Mouse (Mus musculus) heart, embryonic 10.5 days (tissue): Measurements from ENCODE around the gene Mfsd4a. TPM values are rescaled to one million over a fixed set of nuclear protein-coding genes. Genes with fewer than 3 reads are reported as not detected.

Experiments used
- DNase-seq: peaks from one replicate; pipeline ENCODE4 v3.0.0-alpha.2; 2017; ENCODE audit warnings: low spot score
- H3K27ac ChIP-seq: fragments of 300-500 bp; sonication (generic); 2 replicates; pipeline ENCODE4 v1.5.1; 2016; ENCODE audit warnings: mild to moderate bottlenecking
- H3K27me3 ChIP-seq: fragments of 300-500 bp; sonication (generic); 2 replicates; pipeline ENCODE4 v1.6.1; 2016; ENCODE audit warnings: mild to moderate bottlenecking; ENCODE audit not compliant: poor library complexity, insufficient read depth, severe bottlenecking
- H3K36me3 ChIP-seq: fragments of 300-500 bp; sonication (generic); 2 replicates; pipeline ENCODE4 v1.6.1; 2016; ENCODE audit warnings: mild to moderate bottlenecking, moderate library complexity
- H3K4me1 ChIP-seq: fragments of 300-500 bp; sonication (generic); 2 replicates; pipeline ENCODE4 v1.6.1; 2016; ENCODE audit warnings: mild to moderate bottlenecking
- H3K4me3 ChIP-seq: fragments of 300-500 bp; sonication (generic); 2 replicates; pipeline ENCODE4 v1.5.1; 2016; ENCODE audit warnings: mild to moderate bottlenecking, moderate library complexity
- H3K9me3 ChIP-seq: fragments of 300-500 bp; sonication (generic); 2 replicates; pipeline ENCODE4 v1.6.1; 2016; ENCODE audit warnings: mild to moderate bottlenecking, moderate library complexity
- whole genome bisulfite sequencing: fragments of 180-500 bp; shearing (Covaris S2); methylation state at CpG from one replicate; pipeline ENCODE4 v1.1.7; 2016; 5-methylcytosine and 5-hydroxymethylcytosine counted together
- polyA plus RNA-seq: library from polyadenylated mRNA; unstranded; fragments of >200 nt; fragmentation: Nextera tagmentation; extraction: Ambion mirVana; gene quantifications from 2 replicates; pipeline ENCODE4 v1.2.1, GENCODE M21; 2016

Mfsd4a gene
- polyA plus RNA-seq, 1 experiment from 2014 or later: 7.3 TPM

DNA sequence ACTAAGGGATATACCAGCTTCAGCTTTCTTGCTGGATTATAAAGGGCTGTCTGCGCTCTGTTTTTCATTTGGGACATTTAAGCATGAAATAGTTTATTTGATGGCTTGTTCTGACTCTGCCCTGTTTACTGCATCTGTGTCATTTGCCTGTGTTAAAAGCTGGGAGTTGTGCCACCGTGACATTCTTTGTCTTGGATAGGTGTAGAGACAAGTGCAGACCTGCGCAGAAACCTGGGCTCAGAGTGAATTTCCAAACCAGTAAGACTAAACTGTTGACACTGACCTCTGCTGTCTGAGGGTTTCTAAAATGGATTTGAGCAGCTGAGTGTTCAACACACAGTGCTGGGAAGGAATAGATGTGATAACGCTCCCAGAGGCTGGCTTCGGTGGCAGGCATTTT is 39.9 kb downstream of the Mfsd4a start:
- Histone ChIP-seq H3K36me3 (peaks cover 68% of the 10 kb centered on the region), H3K27me3 (no peaks in the 10 kb centered on the region), H3K4me3 (no peak overlapping the region), H3K27ac (no peak overlapping the region), H3K9me3 (no peaks in the 10 kb centered on the region), H3K4me1 (0 out of 2 replicates have a peak, but pooled peaks cover 3% of the 10 kb centered on the region)
- WGBS: 85% methylated on average over 5 of the region's 5 CpGs
- no peak for DNase-seq

DNA sequence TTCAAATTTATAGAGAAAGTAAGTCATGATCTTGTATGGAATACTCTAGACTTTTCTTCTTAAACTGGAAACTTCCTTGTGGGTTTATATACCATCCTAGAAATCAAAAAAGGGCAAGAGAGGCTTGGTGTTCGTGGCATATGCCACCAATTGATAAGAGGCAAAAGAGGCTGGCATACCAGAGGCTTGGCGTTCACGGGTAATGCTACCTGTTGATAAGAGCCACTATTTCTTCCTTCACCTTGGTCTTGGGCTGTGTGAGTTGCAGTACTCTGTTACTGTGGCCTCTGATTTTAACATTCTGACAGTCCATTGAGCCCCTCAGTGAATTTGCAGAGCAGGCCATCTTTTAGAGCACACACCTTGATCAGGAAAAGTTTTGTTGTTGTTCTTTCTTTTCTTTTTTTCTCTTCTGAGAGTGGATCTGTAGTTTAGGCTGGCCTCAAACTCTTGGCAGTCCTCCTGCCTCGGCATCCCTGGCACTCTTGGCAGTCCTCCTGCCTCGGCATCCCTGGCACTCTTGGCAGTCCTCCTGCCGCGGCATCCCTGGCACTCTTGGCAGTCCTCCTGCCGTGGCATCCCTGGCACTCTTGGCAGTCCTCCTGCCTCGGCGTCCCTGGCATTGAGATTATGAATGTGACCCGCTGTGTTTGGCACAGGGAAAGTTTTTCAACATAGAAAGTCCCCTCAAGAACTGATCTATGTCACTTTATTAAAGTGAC is 40.8 kb downstream of the Mfsd4a start:
- Histone ChIP-seq H3K36me3 (peaks cover 69% of the 10 kb centered on the region), H3K27me3 (no peaks in the 10 kb centered on the region), H3K4me3 (no peak overlapping the region), H3K27ac (no peak overlapping the region), H3K4me1 (0 out of 2 replicates have a peak, but pooled peaks cover 3% of the 10 kb centered on the region), H3K9me3 (no peaks in the 10 kb centered on the region)
- 90% methylated on average over 11 of the region's 11 CpGs for WGBS
- no peak for DNase-seq

DNA sequence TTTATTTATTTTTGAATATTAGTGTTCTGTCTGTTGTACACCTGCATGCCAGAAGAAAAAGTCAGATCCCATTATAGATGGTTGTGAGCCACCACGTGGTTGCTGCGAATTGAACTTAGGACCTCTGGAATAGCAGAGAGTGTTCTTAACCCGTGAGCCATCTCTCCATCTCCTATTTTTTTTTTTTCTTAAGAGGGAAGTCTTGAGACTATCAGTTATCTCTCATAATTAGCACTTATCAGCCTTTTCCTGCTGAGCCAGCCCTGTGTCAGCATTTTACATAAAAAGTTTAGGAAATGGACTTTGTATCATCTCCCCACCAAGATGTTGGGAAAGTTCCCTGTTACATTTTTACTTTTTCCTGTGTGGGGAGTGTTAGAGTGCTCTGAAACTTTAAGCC is 45.8 kb downstream of the Mfsd4a start:
- no peak for DNase-seq
- 0 out of 2 replicates have a peak, but pooled peaks cover 3% of the 10 kb centered on the region for H3K4me1 ChIP-seq
- H3K4me3 ChIP-seq: no peak overlapping the region
- WGBS: 85% methylated on average over 3 of the region's 3 CpGs
- H3K27me3 ChIP-seq: no peaks in the 10 kb centered on the region
- H3K9me3 ChIP-seq: no peaks in the 10 kb centered on the region
- H3K27ac ChIP-seq: no peak overlapping the region
- H3K36me3 ChIP-seq: peaks cover 74% of the 10 kb centered on the region

DNA sequence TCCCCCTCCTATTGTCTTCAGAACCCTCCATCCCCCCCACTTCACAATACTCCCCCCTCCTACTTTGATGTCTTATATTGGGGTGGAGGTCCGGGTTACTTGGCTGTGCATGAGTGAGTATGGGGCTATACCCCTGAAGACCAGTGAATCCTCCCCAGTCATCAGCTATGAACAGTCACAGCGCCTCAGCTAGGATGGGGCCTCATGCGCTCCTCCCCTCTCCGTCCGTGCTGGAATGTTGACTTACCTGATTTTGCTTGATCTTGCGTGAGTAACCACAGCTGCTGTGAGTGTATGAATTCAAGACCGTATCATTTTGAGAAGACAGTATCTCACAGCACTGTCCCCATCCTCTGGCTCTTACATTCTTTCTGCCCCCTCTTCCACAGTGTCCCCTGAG is 48.0 kb downstream of the Mfsd4a start:
- 0 out of 2 replicates have a peak, but pooled peaks cover under 1% of the 10 kb centered on the region for H3K4me1 ChIP-seq
- 92% methylated on average over 7 of the region's 7 CpGs for WGBS
- no peak overlapping the region for H3K27ac ChIP-seq
- H3K27me3 ChIP-seq: no peaks in the 10 kb centered on the region
- no peak overlapping the region for H3K4me3 ChIP-seq
- H3K9me3 ChIP-seq: no peaks in the 10 kb centered on the region
- H3K36me3 ChIP-seq: peaks cover 78% of the 10 kb centered on the region
- DNase-seq: no peak

DNA sequence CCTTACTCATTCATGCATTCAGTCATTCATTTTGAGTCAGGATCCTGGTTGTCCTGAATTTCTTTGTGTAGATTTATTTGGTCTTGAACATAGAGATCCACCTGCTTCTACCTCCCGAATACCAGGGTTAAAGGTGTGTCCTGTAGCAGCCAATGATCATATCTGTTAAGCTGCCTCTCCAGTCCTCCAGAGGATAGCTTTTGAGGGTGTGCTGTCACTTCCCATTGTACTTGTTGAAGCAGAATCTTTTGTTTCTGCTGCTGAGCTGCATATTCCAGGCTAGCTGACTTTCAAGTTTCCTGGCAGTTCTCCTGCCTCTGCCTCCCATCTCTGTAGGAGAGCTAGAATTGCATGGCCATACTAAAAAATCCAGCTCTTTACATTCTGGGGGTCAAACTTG is 51.2 kb downstream of the Mfsd4a start:
- 94% methylated on average over 1 of the region's 1 CpGs for WGBS

DNA sequence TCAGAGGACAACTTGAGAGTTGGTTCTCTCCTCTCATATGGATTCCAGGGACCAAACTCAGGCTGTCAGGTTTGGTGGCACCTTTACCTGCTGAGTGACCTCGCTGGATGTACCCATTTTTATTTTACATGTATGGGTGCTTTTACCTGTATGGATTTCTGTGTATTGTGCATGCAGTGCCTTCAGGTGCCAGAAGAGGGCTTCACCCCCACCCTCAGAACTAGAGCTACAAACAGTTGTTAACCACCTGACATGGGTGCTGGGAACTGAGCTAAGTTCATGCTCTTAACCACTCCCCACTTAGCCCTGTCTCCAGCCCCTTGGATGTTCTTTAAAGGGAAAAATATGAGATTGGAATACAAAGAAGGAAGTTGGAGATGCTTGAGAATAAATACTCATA is 53.1 kb downstream of the Mfsd4a start:
- Histone ChIP-seq H3K27me3 (no peaks in the 10 kb centered on the region), H3K36me3 (peaks cover 51% of the 10 kb centered on the region), H3K27ac (no peak overlapping the region), H3K4me3 (no peak overlapping the region), H3K4me1 (peaks cover 2% of the 10 kb centered on the region), H3K9me3 (no peaks in the 10 kb centered on the region)
- 81% methylated on average over 1 of the region's 1 CpGs for WGBS
- no peak for DNase-seq

More for the DNA sequence above, 51.2 kb downstream of the Mfsd4a start:
- no peak for DNase-seq
- no peaks in the 10 kb centered on the region for H3K27me3 ChIP-seq
- H3K4me3 ChIP-seq: no peak overlapping the region
- H3K36me3 ChIP-seq: peaks cover 65% of the 10 kb centered on the region
- no peak overlapping the region for H3K27ac ChIP-seq
- no peaks in the 10 kb centered on the region for H3K4me1 ChIP-seq
- H3K9me3 ChIP-seq: no peaks in the 10 kb centered on the region

DNA sequence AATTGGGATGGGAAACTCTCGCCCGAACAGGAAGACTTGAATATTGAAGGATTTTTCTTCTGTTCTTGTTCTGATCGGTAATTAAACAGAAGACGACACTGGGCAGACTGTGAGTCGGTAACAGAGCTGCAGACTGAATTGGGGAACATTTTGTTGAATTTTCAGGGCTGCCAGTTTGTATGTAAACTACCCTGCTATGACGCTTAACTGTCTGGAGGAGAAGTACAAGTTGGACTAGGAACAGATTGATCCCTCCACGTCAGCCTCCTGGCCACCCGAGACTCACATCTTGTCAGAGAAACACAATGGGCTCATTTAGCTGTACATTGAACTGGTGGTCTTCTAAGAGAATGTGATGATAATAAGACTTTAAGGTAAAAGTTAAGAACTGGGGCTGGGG is 55.0 kb downstream of the Mfsd4a start:
- H3K4me1 ChIP-seq: peaks cover 15% of the 10 kb centered on the region
- H3K27me3 ChIP-seq: no peaks in the 10 kb centered on the region
- no peak overlapping the region for H3K27ac ChIP-seq
- no peak overlapping the region for H3K4me3 ChIP-seq
- H3K9me3 ChIP-seq: no peaks in the 10 kb centered on the region
- 87% methylated on average over 8 of the region's 8 CpGs for WGBS
- peaks cover 32% of the 10 kb centered on the region for H3K36me3 ChIP-seq
- no peak for DNase-seq

DNA sequence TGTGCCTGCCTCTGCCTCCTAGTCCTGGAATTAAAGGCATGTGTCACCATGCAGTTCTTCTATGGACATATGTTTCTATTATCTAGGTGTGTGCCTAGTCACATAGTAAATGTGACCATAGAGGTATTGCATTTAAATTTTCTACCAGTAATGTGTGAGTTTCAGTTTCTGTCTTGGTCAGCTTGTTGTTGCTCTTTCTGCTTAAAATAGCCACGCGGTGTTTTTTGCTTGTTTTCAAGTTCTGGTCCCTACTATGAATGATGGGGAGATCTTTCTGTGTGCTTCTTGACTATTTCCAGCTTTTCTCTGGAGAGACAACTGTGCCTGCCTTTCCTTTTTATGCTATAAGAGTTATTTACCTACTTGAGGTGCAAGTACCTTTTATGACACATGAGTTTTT is 56.1 kb downstream of the Mfsd4a start:
- H3K4me1 ChIP-seq: peaks cover 16% of the 10 kb centered on the region
- no peaks in the 10 kb centered on the region for H3K27me3 ChIP-seq
- DNase-seq: no peak
- 86% methylated on average over 2 of the region's 2 CpGs for WGBS
- H3K36me3 ChIP-seq: peaks cover 21% of the 10 kb centered on the region
- no peak overlapping the region for H3K4me3 ChIP-seq
- H3K27ac ChIP-seq: no peak overlapping the region
- no peaks in the 10 kb centered on the region for H3K9me3 ChIP-seq

DNA sequence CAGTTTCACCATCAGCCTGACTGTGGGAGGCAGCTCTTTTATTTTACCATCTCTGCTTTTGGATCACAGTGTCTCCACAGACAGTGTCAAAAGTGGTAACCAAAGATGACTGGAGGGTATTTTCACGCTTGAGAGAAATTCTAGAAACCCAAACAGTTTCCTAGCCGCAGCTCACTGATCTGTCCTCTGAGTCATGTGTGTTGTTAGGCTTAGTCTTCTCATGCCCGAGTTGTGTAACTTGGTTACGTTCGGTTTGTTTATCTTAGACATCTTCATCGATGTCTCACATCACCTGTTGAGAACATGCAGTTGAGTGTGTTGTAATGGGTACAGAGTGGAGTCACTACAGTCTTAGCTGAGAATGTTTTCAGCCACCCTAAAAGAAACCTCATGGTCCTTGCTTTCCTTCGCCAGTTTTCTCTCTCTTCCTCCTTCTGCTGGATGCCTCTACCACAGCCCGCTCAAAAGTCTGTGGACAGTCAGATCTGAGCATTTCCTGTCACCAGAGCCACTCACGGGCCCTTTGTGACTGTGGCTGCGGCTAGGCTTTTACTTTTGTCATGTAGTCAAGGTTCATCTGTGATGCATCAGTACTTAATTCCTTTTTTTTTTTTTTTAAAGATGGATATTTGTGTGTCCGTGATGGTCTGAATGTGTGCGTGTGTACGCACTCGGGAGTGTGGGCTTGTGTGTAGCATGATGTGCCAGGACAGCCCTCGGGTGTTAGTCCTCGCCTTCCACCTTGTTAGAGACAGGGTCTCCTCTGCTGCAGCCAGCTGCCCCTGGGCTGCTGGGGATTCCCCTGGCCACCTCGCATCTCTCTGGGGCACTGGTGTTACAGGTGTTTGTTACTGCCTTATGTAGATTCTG is 57.0 kb downstream of the Mfsd4a start:
- peaks cover 16% of the 10 kb centered on the region for H3K36me3 ChIP-seq
- no peaks in the 10 kb centered on the region for H3K9me3 ChIP-seq
- no peak overlapping the region for H3K4me3 ChIP-seq
- no peaks in the 10 kb centered on the region for H3K27me3 ChIP-seq
- peaks cover 23% of the 10 kb centered on the region for H3K4me1 ChIP-seq
- WGBS: 86% methylated on average over 17 of the region's 17 CpGs
- no peak overlapping the region for H3K27ac ChIP-seq
- no peak for DNase-seq

DNA sequence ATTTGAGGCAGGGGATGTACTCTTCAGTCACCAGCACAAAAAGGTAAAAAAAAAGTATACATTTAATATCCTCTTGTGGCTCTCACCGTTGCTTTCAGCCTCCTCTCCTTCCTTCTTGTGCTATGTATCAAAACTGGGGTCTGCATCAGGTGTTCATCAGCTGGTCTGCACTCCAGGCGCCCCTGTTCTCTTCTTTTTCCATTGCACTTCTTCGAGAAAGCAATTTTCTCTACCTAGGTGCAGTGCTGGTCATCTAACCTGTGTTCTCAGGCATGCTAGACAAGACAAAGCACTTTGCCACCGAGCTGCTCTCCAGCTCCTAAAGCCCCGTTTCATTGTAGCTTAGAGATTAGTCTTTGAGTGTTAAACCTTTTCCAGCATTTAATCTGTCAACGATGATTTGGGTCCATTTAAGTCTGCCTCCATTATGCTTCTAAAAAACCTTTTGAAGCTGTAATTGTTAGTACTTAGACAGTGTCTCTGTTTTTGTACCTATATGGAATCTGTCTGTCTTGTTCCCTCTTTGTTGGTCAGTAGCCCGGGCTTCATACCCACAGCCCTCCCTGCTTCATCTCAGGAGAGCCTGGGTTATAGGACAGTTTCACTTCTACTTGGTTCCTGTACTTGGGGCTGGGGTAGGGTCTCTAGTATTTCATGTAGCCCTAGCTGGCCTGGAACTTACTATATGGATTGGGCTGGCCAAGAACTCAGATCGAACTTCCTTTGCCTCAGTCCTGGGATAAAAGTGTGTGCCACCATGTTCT is 58.8 kb downstream of the Mfsd4a start:
- WGBS: 56% methylated on average over 8 of the region's 8 CpGs
- Histone ChIP-seq H3K4me1 (peaks cover 23% of the 10 kb centered on the region), H3K27me3 (no peaks in the 10 kb centered on the region), H3K4me3 (peak overlapping the region; percentile 89), H3K9me3 (no peaks in the 10 kb centered on the region), H3K36me3 (peaks cover under 1% of the 10 kb centered on the region), H3K27ac (peak overlapping the region; percentile 100)
- DNase-seq: no peak

DNA sequence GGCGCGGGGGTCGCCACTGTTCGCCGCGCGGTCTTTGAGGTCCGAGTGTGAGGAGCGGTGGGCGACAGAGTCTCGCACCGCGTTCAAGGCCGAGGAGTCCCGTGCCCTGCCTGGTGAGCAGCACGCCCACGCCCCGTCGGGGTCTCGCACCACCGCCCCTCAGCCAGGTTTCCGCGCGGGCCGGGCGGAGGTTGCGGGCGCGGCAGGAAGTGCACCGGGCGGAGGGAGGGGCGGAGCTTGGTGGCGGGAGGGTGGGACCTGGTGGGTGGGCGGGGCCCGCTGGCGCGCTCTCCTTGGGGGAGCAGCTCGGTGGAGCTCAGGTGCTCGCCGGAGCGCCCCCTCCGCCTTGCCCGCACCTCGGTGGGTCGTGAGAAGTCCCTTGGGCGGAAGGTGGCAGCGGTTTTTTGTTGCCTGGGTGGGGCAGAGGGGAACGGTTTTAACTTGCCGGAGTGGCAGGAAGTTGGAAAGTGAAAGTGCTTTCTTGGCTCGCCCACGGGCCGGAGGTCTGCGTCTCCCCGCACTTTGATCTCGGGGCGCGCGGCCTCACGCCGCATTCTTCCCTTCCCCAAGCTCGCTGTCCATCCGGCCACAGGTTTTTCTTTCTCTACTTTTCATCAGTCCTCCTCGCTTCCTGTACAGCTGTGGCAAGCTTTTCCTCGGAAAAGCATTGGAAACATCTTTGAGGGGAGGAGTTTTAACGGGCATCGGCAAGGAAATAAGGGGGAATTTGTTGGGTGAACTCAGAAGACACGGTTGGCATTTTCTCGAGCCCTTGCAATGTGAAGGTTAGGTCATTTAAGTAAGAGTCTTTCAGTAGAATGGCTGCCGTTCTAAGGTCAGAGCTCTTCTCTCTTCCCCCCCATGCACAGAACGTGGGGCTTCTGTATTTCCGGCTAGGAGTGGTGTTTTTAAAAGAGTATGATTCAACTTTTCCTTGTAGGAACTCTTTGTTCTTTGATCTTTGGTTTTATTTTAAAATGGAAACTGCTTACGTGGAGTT is 59.7 kb downstream of the Mfsd4a start:
- no peaks in the 10 kb centered on the region for H3K9me3 ChIP-seq
- H3K27me3 ChIP-seq: no peaks in the 10 kb centered on the region
- H3K4me1 ChIP-seq: peaks cover 23% of the 10 kb centered on the region
- H3K36me3 ChIP-seq: no peaks in the 10 kb centered on the region
- peak overlapping the region; percentile 89 for H3K4me3 ChIP-seq
- WGBS: 1% methylated on average over 72 of the region's 72 CpGs
- peak; percentile 94 for DNase-seq
- peak overlapping the region; percentile 100 for H3K27ac ChIP-seq
